Mouse (Mus musculus): ENCODE measurements around the gene Senp1.

DNA sequence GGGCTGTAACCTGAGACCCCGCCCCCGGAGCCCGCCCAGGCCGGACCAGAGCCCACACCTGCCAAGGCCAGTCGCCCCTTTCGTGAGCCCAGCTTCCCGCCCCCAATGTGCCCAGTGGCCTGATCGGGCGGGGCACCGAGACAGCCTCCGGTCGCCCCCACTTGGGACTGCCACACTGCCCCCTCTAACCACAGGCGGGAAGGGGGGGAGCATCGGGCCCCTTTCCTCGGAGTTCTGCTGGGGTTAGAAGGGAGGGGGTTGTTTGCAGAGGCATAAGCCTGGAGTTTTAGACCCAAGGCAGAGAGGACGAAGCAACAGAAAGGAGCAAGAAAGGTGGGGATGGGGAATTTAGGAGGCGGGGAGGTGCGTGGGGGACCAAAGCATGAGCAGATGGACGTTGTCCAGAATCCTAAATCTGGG lies 88.8 kb downstream of the Senp1 start:
- no peak for TF ChIP-seq CTCF (IDR thresholded peaks at IDR 0.05; ENCODE audit: extremely low read depth, insufficient read depth, insufficient read length, insufficient replicate concordance)
- no peak for TF ChIP-seq POLR2A (IDR thresholded peaks at IDR 0.05; ENCODE audit: low read depth, low read length)
